Mouse (Mus musculus) right cerebral cortex, postnatal 25 days (tissue): ENCODE results near the gene Uba52.
"Not testable (repeated sequence)": the region's sequence is repeated elsewhere in the genome, so short reads cannot be mapped to it uniquely, and the experiment has no call there.

Experiments
- DNase-seq: peaks from one replicate; pipeline ENCODE4 v3.0.0; 2022

Gene Uba52

DNA sequence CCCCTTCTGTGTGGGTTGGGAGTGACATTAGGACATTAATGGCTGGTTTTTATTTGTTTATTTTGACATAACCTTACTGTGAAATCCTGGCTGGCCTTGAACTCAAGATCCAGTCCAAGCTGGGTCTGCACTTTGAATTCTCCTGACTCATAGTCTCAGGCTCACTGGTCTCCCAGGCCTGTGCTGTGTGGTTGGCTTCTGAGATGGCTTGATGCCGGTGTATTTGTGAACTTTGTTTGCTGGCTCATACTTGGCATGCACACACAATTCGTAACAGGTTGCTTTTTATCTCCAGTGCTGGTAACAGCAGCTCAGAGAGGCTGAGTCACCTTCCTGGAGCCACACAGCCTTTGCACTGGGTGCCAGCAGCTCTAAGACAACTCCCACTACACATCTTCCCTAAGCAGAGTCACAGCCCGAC lies 19.1 kb upstream of the Uba52 start:
- DNase-seq, result no peak

DNA sequence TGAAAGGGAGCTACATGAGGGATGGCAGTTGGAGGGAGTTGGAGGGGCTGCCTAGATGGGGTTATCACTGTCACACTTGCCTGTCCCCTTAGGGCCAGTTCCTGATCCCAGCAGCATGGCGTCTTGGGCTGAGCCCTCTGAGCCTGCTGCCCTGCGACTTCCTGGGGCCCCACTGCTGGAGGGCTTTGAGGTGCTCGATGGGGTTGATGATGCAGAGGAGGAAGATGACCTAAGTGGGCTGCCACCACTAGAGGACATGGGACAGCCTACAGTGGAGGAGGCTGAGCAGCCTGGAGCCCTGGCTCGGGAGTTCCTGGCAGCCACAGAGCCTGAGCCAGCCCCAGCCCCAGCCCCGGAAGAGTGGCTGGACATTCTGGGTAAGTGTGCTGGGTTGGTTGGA lies 18.7 kb upstream of the Uba52 start:
- no peak for DNase-seq

GRCm38 (mm10) chr8:70528182-70528797 lies 17.7 kb upstream of the Uba52 start:
- DNase-seq, result no peak

- peak; percentile 98 for DNase-seq
Measured at GRCm38 (mm10) chr8:70527512-70528181, 17.0 kb upstream of the Uba52 start, which contains the start of the genes Fkbp8 and Kxd1. Fkbp8 (plus strand) TSS chr8:70527724. Kxd1 (minus strand) TSS chr8:70527956.

- no peak for DNase-seq
Measured at GRCm38 (mm10) chr8:70527111-70527511, 16.5 kb upstream of the Uba52 start.

- peak; percentile 97 for DNase-seq
Measured at GRCm38 (mm10) chr8:70522592-70523403, 12.2 kb upstream of the Uba52 start.

- DNase-seq, result no peak
Measured at GRCm38 (mm10) chr8:70519606-70520005, 9.0 kb upstream of the Uba52 start.

GRCm38 (mm10) chr8:70519043-70519442 lies 8.4 kb upstream of the Uba52 start:
- DNase-seq, result no peak

DNA sequence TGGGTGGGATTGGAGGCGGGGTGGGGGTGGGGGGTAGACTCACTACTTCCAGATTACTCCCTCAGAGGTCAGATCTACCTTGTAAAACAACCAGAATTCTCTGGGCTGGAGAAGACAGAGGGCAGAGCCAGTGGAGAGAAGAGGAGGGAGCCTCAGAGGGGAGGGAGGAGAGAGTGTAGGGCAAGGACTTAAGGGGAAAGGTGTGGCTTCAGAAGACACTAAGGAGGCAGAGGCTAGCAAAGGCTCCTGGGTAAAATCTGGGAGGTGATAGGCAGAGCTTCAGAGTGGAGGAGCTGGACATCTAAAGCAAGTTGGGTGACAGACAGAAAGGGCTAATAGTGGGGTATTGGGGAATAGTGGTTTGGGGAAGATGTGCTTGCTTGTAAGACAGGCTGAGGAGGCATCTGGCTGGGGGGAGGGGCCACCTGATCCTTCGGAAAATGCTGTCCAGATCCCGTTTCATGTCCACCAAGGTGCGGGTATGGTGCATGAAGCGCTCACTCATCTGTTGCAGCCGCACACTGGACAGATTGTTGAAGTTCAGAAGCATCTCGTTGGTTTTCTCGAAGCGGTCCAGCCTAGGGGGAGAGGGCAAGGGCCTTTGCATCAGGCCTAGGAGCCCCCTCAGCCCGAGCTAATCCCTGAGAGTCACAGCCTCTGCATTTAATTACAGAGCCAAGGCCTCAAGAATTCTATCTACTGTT lies 7.5 kb upstream of the Uba52 start:
- DNase-seq, result no peak

DNA sequence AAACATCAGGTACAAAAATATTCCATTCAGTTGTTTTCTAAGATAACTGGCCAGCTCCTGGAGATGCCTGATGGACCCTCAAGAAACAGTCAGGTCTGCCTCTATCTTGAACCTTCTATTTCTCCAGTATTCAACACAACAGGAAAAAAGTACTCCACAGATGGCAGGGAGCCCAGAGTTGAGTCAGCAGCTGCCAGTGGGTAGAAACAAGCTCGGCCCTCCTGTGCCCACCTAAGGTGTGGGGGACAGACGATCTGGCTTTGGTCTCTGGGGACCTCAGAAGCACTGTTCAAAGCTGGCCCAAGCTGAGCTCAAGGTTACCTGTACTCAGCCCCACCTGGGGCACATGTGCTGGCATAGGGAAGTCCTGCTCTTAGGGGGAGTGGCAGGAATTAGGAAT lies 2.8 kb upstream of the Uba52 start:
- DNase-seq, result peak; percentile 61

DNA sequence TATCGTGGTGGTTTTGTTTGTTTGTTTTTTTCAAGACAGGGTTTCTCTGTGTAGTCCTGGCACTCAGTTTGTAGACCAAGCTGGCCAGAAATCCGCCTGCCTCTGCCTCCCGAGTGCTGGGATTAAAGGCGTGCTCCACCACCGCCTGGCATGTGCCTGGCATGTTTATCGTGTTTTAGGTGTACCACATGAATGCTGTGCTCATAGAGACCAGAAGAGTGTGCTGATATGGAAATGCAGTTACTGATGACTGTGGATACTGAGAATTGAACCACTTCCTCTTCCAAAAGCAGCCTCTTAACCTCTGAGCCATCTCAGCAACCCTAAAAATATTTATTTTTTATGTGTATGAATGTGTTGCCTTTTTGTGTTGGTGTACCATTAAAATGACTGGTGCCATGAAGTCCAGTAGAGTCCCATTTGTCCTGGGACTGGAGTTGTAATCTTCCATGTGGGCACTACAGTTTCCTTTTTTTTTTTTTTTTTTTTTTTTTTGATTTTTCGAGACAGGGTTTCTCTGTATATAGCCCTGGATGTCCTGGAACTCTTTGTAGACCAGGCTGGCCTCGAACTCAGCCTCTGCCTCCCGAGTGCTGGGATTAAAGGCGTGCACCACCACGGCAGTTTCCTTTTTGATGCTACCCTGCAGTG lies 1.8 kb upstream of the Uba52 start:
- no peak for DNase-seq

- no peak for DNase-seq
Measured at GRCm38 (mm10) chr8:70511770-70512169, 1.2 kb upstream of the Uba52 start.

- DNase-seq, result not testable (repeated sequence)
Measured at GRCm38 (mm10) chr8:70511174-70511573, 573 bp upstream of the Uba52 start.

DNA sequence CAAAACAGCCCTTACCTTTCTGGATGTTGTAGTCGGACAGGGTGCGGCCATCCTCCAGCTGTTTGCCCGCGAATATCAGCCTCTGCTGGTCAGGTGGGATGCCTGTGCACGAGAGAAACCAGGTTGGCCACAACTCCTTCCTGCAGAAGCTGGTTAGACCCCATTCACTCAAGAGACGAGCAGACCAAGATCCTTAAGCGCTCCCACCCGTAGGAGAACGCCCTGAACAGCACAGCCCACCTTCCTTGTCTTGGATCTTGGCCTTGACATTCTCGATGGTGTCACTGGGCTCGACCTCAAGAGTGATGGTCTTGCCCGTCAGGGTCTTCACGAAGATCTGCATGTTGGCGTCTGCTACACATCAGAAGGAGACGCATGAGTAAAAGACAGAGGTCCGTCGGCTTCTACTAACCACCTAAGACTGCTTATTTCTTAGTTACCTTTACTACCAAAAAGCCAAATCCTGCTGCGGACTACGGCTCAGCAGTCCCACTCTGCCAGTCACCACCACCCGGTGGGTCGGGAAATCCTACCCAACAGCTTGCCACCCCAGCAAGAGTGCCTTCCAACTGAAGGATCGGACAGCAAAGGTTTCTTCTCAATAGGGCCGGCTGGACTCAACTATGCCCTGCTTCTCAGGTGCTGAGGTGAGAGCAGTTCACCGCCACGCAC lies 1.2 kb downstream of the Uba52 start:
- DNase-seq, result no peak

DNA sequence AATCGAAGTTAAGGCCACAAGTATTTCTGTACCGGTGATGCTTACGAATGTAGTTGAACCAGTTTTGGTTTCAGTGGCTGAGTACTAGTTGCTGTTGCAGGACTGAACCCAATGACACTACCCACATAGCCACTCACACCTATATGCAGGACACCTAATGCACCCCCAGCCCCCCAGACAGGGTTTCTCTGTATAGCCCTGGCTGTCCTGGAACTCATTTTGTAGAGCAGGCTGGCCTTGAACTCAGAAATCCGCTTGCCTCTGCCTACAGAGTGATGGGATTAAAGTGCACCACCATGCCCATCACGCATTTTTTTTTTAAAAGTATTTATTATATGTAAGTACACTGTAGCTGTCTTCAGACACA lies 3.6 kb downstream of the Uba52 start:
- DNase-seq, result no peak

DNA sequence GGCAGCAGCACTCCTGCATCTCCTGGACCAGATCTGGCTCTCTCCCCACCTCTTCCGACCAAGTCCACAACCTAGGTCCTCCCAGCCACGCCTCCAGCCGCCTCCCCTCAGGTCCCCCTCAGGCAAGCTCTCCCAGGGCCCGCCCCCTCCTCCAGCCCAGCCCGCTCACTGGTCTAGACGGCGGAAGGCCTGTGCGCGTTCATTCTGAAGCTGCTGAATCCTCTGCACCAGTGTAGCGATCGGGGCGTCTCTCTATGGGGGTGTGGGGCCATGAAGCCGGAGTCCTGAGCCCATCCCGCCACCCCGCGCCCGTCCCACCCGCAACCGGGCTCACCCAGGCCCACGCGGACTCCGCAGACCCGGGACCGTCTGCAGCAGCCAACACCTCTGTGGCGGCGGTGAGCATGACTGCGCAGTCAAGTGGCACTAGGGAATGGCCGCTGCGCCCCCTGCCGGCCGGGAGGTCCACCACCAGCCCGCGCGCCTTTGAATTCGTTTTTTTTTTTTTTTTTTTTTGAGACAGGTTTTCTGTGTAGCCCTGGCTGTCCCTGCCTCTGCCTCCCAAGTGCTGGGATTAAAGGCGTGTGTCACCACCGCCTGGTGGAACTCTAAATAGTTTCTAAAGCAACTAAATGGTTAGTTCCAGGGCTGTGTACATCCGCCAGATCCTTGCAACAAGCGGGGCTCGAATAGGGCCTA lies 4.1 kb downstream of the Uba52 start, which contains the start of gene Rex1bd:
Gene Rex1bd, minus strand, starts transcription at position 425 of the 699 bp plus-strand sequence.
- peak; percentile 94 for DNase-seq

DNA sequence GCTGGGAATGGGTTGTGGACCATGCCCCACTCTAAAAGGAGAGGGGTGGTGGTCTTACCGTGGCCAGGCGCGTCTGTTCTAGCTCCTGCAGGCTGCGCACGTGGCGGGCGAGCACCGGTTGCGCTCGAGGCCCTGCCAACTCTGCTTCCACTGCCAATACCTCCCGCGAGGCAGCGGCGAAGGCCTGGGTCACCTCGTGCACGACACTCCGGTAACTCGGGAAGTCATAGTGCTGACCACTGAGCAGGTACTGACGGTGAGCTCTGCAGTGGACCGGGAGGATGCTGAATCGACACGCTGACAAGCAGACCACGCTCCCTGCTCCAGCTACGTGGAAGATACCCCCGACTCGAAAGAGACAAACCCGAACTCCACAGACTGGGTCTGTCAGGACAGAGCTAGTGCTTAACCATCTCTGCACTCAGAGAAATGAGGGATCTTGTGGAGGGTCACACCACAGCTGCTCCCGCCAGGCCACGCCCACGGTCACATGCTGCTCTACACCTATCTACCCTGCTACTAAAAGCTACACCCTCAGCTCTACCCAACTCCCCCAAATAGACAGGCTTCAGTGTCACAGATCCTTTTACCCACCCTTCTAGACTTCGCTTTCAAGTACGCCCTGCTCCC lies 4.8 kb downstream of the Uba52 start:
- no peak for DNase-seq

DNA sequence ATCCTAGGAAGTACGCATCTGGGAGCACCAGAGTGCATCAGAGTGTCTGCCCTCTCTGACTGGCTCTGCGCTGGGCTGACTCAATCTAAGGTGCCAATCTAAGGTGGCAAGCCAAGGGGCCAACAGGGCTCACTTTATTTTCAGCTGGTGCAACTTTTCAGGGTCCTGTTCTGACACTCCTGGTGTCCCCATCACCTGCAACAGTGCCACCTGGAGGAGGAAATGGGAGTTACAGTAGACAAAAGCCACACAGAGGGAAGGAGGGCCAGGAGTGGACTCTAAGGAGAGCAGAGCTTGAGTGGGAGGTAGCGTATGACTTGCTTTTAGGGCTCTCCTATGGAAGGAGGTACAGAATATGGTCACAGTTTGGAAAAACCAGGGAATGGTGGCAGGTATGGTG lies 5.8 kb downstream of the Uba52 start:
- DNase-seq, result peak; percentile 76

DNA sequence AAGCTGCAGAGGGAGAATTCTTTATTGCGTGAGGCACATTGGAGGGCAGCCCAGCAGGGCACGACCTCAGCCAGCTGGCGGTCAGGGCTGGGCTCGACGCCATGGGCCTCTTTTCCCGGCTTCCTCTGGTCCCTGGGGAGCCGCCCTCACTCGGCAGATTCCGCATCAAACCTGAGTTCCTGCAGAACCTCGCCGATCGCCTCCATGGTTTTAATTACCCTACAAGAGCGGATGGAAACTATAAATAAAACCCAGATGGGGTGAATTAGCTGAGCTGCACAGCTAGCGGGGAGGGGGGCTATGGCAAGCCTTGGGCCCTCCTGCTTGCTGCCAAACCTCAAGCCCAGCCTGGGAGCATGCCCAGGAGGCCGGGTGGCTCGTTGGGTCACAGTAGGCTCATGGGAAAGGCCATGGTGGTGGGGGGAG lies 6.3 kb downstream of the Uba52 start:
- DNase-seq, result peak; percentile 46

DNA sequence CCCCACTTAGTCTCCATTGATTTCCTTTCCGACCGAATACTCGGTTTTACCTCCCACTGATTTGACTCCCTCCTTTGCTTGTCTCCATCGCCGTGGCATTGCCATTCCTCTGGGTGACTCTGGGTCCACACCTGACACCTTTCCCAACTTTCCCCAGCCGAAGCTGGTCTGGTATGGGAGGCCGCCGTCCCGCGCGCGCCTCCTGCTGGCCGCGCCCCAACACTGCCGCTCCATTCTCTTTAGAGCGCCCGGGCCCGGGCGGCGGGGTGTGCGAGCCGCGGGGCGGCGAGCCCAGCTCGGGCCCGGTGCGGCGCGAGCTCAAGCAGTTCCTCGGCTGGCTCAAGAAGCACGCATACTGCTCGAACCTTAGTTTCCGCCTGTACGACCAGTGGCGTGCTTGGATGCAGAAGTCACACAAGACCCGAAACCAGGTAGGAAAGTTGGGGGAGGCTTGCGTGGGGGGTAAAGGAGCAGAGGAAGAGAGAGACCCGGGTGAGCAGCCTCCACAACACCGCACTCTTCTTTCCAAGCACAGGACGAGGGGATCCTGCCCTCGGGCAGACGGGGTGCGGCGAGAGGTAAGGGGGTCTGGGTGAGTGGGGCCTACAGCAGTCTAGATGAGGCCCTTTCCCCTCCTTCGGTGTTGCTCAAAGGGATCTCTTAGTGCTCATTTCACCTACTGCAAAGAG lies 7.4 kb downstream of the Uba52 start:
- peak; percentile 54 for DNase-seq
